Mouse (Mus musculus): ENCODE data around the gene Tnfrsf8. TPM values are rescaled to one million over a fixed set of nuclear protein-coding genes. Genes with fewer than 3 reads are reported as not detected.

Gene Tnfrsf8
- polyA plus RNA-seq, 1 experiment from 2014 or later: 0.38 TPM

- no peak for ATAC-seq (replicated peaks)
Measured at GRCm38 (mm10) chr4:145276368-145277249, 38.4 kb downstream of the Tnfrsf8 start.

DNA sequence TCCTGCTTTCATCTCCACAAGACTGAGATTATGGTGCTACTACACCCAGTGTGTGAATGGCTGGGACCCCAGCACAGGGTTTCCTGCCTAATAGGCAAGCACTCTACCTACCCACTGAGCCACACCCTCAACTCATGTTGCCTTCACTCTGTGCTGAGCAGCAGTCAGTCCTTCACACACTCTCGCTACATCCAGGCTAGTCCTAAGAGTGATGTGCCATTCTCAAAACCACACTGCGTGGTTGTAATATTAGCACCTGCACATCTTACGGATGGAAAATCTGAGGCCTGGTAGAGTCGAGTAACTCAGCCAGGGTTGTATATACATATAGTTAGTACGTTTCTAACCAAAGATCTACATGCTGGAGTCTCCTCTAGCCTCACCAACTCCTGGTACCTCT, 40.1 kb downstream of the Tnfrsf8 start:
- no peak overlapping the region for H3K4me2 ChIP-seq (replicated peaks)
- no peak overlapping the region for H3K4me3 ChIP-seq
- no peak for ATAC-seq (replicated peaks)
- H3K27ac ChIP-seq (replicated peaks): no peak overlapping the region
- H3K9me3 ChIP-seq: no peaks in the 10 kb centered on the region
- H3K4me1 ChIP-seq: no peaks in the 10 kb centered on the region
- no peak overlapping the region for H3K9ac ChIP-seq (replicated peaks)
- WGBS: 95% methylated on average over 5 of the region's 5 CpGs
- H3K27me3 ChIP-seq: no peaks in the 10 kb centered on the region
- no peaks in the 10 kb centered on the region for H3K36me3 ChIP-seq

More at GRCm38 (mm10) chr4:145276368-145277249, 38.4 kb downstream of the Tnfrsf8 start:
- H3K36me3 ChIP-seq: no peaks in the 10 kb centered on the region
- H3K4me3 ChIP-seq: no peak overlapping the region
- no peak overlapping the region for H3K27ac ChIP-seq (replicated peaks)
- 82% methylated on average over 6 of the region's 6 CpGs for WGBS
- no peak overlapping the region for H3K9ac ChIP-seq (replicated peaks)
- no peak overlapping the region for H3K4me2 ChIP-seq (replicated peaks)
- no peaks in the 10 kb centered on the region for H3K4me1 ChIP-seq
- no peaks in the 10 kb centered on the region for H3K9me3 ChIP-seq
- H3K27me3 ChIP-seq: no peaks in the 10 kb centered on the region

- no peaks in the 10 kb centered on the region for H3K27me3 ChIP-seq
- 95% methylated on average over 5 of the region's 5 CpGs for WGBS
- no peaks in the 10 kb centered on the region for H3K36me3 ChIP-seq
- H3K9me3 ChIP-seq: no peaks in the 10 kb centered on the region
- H3K4me2 ChIP-seq (replicated peaks): no peak overlapping the region
- H3K9ac ChIP-seq (replicated peaks): no peak overlapping the region
- ATAC-seq (replicated peaks): no peak
- no peaks in the 10 kb centered on the region for H3K4me1 ChIP-seq
- H3K4me3 ChIP-seq: no peak overlapping the region
- no peak overlapping the region for H3K27ac ChIP-seq (replicated peaks)
Measured at GRCm38 (mm10) chr4:145273923-145274322, 41.0 kb downstream of the Tnfrsf8 start.

- no peak for ATAC-seq (replicated peaks)
- no peaks in the 10 kb centered on the region for H3K9me3 ChIP-seq
- 69% methylated on average over 1 of the region's 1 CpGs for WGBS
Measured at GRCm38 (mm10) chr4:145272763-145273162, 42.2 kb downstream of the Tnfrsf8 start.

DNA sequence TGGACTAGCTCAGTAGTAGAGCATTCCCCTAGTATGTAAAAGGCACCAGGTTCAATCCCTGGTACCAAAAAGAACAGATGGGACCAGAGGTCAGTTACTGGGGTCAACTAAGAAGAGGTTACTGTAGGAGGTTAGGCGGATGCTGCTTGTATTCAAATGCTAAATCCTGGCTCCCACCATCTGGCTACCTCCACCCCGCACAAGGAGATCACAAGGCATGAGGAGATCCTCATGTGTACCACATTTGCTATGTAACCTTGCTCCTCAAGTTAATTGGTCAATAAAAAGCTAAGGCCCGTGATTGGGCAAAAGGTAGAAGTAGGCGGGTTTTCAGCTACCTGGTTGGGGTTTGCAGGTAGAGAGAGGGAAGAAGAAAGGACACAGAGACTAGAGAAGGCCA, 43.3 kb downstream of the Tnfrsf8 start:
- Histone ChIP-seq H3K36me3 (no peaks in the 10 kb centered on the region), H3K4me3 (no peak overlapping the region), H3K27ac (replicated peaks) (no peak overlapping the region), H3K4me2 (replicated peaks) (no peak overlapping the region), H3K4me1 (no peaks in the 10 kb centered on the region), H3K27me3 (no peaks in the 10 kb centered on the region), H3K9ac (replicated peaks) (no peak overlapping the region), H3K9me3 (no peaks in the 10 kb centered on the region)
- ATAC-seq (replicated peaks): no peak
- 85% methylated on average over 4 of the region's 4 CpGs for WGBS

More at GRCm38 (mm10) chr4:145272763-145273162, 42.2 kb downstream of the Tnfrsf8 start:
- Histone ChIP-seq H3K4me1 (no peaks in the 10 kb centered on the region), H3K27me3 (no peaks in the 10 kb centered on the region), H3K36me3 (no peaks in the 10 kb centered on the region), H3K9ac (replicated peaks) (no peak overlapping the region), H3K4me3 (no peak overlapping the region), H3K27ac (replicated peaks) (no peak overlapping the region), H3K4me2 (replicated peaks) (no peak overlapping the region)

DNA sequence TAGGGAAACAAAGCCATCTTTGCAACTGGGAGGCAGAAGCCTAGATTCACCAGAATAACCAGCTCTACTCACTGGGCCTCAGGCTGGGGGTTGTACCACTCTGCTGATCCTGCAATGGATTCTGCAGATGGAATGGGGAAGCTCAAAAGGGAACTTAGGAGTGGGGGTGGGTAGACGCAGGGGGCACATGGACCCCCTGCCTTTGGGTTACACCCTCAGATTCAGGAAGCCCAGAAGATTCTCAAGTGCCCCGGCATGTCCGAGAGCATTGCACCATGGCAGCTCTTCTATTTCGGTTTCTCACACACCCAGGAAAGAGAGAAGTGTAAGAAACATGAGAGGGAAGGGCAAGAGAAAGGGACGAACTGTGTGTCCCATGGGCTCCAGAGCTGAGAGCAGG, 44.8 kb downstream of the Tnfrsf8 start:
- Histone ChIP-seq H3K27ac (replicated peaks) (no peak overlapping the region), H3K4me1 (no peaks in the 10 kb centered on the region), H3K4me2 (replicated peaks) (no peak overlapping the region), H3K9ac (replicated peaks) (no peak overlapping the region), H3K4me3 (no peak overlapping the region), H3K27me3 (no peaks in the 10 kb centered on the region), H3K36me3 (no peaks in the 10 kb centered on the region), H3K9me3 (no peaks in the 10 kb centered on the region)
- no peak for ATAC-seq (replicated peaks)
- WGBS: 87% methylated on average over 5 of the region's 5 CpGs

GRCm38 (mm10) chr4:145267631-145268110, 47.3 kb downstream of the Tnfrsf8 start:
- ATAC-seq (replicated peaks): no peak

DNA sequence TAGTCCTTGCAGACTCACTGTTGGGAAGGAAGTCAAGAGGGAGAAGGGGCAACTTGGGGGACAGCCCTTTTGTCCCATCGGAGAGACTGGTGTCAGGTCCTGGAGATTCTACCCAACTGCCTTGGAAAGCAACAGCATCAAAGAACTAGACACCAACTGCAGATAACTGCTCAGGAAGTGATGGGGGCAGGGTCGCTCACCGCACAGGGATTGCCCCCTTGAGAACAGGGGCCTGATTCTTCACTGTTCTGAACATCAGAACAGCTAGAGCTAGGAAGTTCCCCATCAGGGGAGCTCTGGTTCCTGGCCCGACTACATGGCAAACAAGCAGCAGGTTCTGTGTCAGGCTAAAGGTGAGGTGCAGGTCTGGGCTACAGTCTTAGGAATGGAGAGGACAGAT, 48.5 kb downstream of the Tnfrsf8 start:
- no peaks in the 10 kb centered on the region for H3K9me3 ChIP-seq
- H3K27ac ChIP-seq (replicated peaks): no peak overlapping the region
- no peak overlapping the region for H3K4me3 ChIP-seq
- 89% methylated on average over 4 of the region's 4 CpGs for WGBS
- no peak overlapping the region for H3K9ac ChIP-seq (replicated peaks)
- H3K27me3 ChIP-seq: no peaks in the 10 kb centered on the region
- H3K4me2 ChIP-seq (replicated peaks): no peak overlapping the region
- no peak for ATAC-seq (replicated peaks)
- H3K36me3 ChIP-seq: no peaks in the 10 kb centered on the region
- no peaks in the 10 kb centered on the region for H3K4me1 ChIP-seq

More at GRCm38 (mm10) chr4:145267631-145268110, 47.3 kb downstream of the Tnfrsf8 start:
- H3K36me3 ChIP-seq: no peaks in the 10 kb centered on the region
- H3K4me2 ChIP-seq (replicated peaks): no peak overlapping the region
- no peaks in the 10 kb centered on the region for H3K4me1 ChIP-seq
- no peak overlapping the region for H3K9ac ChIP-seq (replicated peaks)
- H3K27ac ChIP-seq (replicated peaks): no peak overlapping the region
- no peak overlapping the region for H3K4me3 ChIP-seq
- WGBS: 84% methylated on average over 4 of the region's 4 CpGs
- no peaks in the 10 kb centered on the region for H3K9me3 ChIP-seq
- H3K27me3 ChIP-seq: no peaks in the 10 kb centered on the region

DNA sequence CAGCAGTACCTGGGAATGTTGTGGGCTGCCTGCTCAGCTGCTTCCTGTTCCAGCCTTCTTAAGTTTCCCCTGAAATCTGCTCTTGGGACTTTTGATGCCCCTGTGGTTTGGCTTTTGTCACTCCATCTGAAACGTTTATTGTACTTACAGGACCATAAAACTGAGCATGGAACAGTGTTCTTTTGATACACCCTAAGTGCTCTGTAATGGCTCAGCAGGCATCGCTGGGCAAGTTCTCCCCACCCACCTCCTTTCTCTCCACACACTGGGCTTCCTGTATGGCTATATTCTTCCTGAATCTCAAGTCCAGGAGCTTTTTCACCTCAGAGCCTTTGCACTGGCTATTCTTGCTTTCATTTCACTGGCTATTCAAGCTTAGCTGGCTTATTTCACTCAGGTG, 50.2 kb downstream of the Tnfrsf8 start:
- H3K9ac ChIP-seq (replicated peaks): no peak overlapping the region
- 52% methylated on average over 2 of the region's 2 CpGs for WGBS
- H3K9me3 ChIP-seq: no peaks in the 10 kb centered on the region
- no peaks in the 10 kb centered on the region for H3K27me3 ChIP-seq
- no peak for ATAC-seq (replicated peaks)
- H3K27ac ChIP-seq (replicated peaks): no peak overlapping the region
- H3K4me1 ChIP-seq: no peaks in the 10 kb centered on the region
- H3K36me3 ChIP-seq: no peaks in the 10 kb centered on the region
- H3K4me3 ChIP-seq: no peak overlapping the region
- H3K4me2 ChIP-seq (replicated peaks): no peak overlapping the region

DNA sequence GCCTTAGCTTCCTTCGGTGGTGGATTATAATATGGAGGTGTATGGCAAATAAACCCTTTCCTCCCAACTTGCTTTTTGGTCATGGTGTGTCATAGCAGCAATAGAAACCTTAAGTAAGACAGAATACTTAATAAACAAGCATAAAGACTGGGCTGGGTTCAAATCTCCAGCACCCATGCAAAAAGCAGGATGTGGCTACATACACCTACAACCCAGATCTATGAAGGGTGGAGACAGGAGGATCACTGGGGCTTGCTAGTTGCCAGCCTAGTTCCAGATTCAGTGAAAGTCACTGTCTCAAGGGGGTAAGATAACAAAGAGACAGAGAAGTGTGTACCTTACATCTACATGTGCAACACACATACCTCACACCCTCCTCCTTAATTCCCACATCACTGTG, 51.4 kb downstream of the Tnfrsf8 start:
- Histone ChIP-seq H3K4me1 (no peaks in the 10 kb centered on the region), H3K9ac (replicated peaks) (no peak overlapping the region), H3K4me3 (no peak overlapping the region), H3K27ac (replicated peaks) (no peak overlapping the region), H3K36me3 (no peaks in the 10 kb centered on the region), H3K4me2 (replicated peaks) (no peak overlapping the region), H3K9me3 (no peaks in the 10 kb centered on the region), H3K27me3 (no peaks in the 10 kb centered on the region)
- 94% methylated on average over 1 of the region's 1 CpGs for WGBS
- no peak for ATAC-seq (replicated peaks)

GRCm38 (mm10) chr4:145260802-145261201, 54.2 kb downstream of the Tnfrsf8 start:
- H3K4me3 ChIP-seq: no peak overlapping the region
- H3K9ac ChIP-seq (replicated peaks): no peak overlapping the region
- no peak for ATAC-seq (replicated peaks)
- no peaks in the 10 kb centered on the region for H3K4me1 ChIP-seq
- H3K27me3 ChIP-seq: no peaks in the 10 kb centered on the region
- 82% methylated on average over 5 of the region's 5 CpGs for whole genome bisulfite sequencing
- no peaks in the 10 kb centered on the region for H3K9me3 ChIP-seq
- no peak overlapping the region for H3K4me2 ChIP-seq (replicated peaks)
- H3K27ac ChIP-seq (replicated peaks): no peak overlapping the region
- H3K36me3 ChIP-seq: no peaks in the 10 kb centered on the region

GRCm38 (mm10) chr4:145257751-145258434, 57.1 kb downstream of the Tnfrsf8 start:
- no peaks in the 10 kb centered on the region for H3K36me3 ChIP-seq
- H3K9ac ChIP-seq (replicated peaks): no peak overlapping the region
- H3K9me3 ChIP-seq: no peaks in the 10 kb centered on the region
- H3K4me1 ChIP-seq: no peaks in the 10 kb centered on the region
- H3K27me3 ChIP-seq: no peaks in the 10 kb centered on the region
- H3K4me3 ChIP-seq: no peak overlapping the region
- H3K27ac ChIP-seq (replicated peaks): no peak overlapping the region
- 72% methylated on average over 5 of the region's 5 CpGs for WGBS
- no peak for ATAC-seq (replicated peaks)
- no peak overlapping the region for H3K4me2 ChIP-seq (replicated peaks)

All from forebrain, embryonic 15.5 days (tissue).